Mouse (Mus musculus) E14TG2a.4 (cell line): Measurements from ENCODE around the gene Rap1gap2.

Experiments used
- CTCF ChIP-seq: conservative IDR thresholded peaks from 2 replicates; pipeline ENCODE4 v1.5.1; 2014; ENCODE audit warnings: low read length
- NANOG ChIP-seq: IDR thresholded peaks from 2 replicates; pipeline ENCODE4 v1.6.1; 2014; ENCODE audit warnings: borderline replicate concordance, low read length, mixed read lengths
- POU5F1 ChIP-seq: IDR thresholded peaks from 2 replicates; pipeline ENCODE4 v1.6.1; 2014; ENCODE audit warnings: low read length, borderline replicate concordance

DNA sequence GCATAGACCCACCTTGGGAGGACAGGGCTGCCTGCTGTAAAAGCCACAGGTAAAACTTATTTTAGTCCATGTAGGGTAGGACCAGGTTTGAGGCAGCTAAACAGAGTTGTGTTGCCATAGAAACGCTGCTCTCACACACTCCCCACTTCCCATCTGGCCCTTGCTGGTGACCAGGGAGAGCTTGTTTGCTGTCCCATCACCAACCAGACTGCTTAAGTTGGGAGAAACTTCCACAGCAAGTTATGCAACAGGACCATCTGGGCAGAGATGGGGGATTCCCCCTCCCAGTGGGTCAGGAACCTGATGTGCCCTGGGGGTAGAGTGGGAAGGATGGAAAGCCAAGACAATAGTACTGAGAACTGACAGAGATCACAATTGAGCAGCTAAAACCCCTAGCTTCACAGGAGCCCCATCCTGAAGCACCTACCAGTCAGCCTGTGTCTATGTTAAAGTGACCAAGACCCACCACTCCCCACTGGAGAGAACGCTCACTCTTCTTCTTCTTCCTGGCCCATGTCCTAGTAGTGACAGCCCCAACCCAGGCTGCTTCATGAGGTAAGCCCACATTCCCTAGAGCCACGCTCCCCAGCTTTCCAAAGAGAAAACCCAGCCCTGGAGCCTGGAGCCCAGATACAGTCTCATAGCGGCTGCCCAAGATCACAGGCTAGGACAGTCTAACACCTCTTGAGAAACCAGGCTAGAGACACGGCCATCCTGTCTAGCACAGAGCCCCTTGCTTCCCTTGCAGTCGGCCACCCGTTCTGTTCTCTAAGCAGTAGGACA, 125.1 kb downstream of the Rap1gap2 start:
- TF ChIP-seq CTCF (no peak), POU5F1 (no peak), NANOG (no peak)
